Comparison of ENCODE assay signal across 11 mouse cellular contexts in genomic region chr10:128790398-128791124, GRCm38 (mm10). TPM values are rescaled to one million over a fixed set of nuclear protein-coding genes. Genes with fewer than 3 reads are reported as not detected.
A peak's percentile ranks its signal among the peaks of the same experiment; 100 is the strongest.
DNase-seq lines count a peak whose midpoint lies in the region; ATAC-seq and TF ChIP-seq lines count a peak whose summit lies in the region.
"Had no signal": no experiment of that assay in that cellular context is flagged by ENCODE, and none has a peak within 500 bp of the region (broad histone marks: within the 10 kb centered on the region; RNA-seq: fewer than 3 reads in every experiment).

Gene Mmp19, plus strand, starts transcription at chr10:128790910.

- H3ac ChIP-seq in myocyte (ENCODE audit: control insufficient read depth, insufficient read length) = no peak within 1 kb of the TSS

- H3K4me1 ChIP-seq in heart, embryonic 12.5 days (replicated peaks) = peaks cover 10% of the 10 kb centered on the region; the same call in 1 of the 2 replicates
- no peaks in the 10 kb centered on the region for H3K4me1 ChIP-seq in liver, embryonic 11.5 days (replicated peaks; ENCODE audit: control insufficient read depth, insufficient read depth, low read length)
- H3K4me1 ChIP-seq in hindbrain, postnatal 0 days (ENCODE audit: insufficient read depth, low read length) = no peaks in the 10 kb centered on the region

- no peak; the same call in 1 of the 2 replicates for ATAC-seq in heart, embryonic 12.5 days (ENCODE audit: insufficient number of reproducible peaks, low FRiP score)
- ATAC-seq in liver, embryonic 11.5 days (replicated peaks; ENCODE audit: low FRiP score) = peak; percentile 57
- no peak for ATAC-seq in hindbrain, postnatal 0 days
- ATAC-seq: forebrain, embryonic 14.5 days had no signal

- H3K27ac ChIP-seq in heart, embryonic 12.5 days (ENCODE audit: poor library complexity, severe bottlenecking) = 0 out of 2 replicates have a peak within 1 kb of the TSS, but pooled peaks have one; percentile 2
- H3K27ac ChIP-seq in liver, embryonic 11.5 days (ENCODE audit: low read depth, low read length) = peak within 1 kb of the TSS; percentile 58; the same call in 1 of the 2 replicates
- H3K27ac ChIP-seq in hindbrain, postnatal 0 days = no peak within 1 kb of the TSS
- H3K27ac ChIP-seq: kidney, postnatal 0 days had no signal

- no peak for TF ChIP-seq CTCF in hindbrain, postnatal 0 days (IDR thresholded peaks at IDR 0.05; ENCODE audit: low read depth)

- H3K36me3 ChIP-seq in heart, embryonic 12.5 days = no peaks in the 10 kb centered on the region
- no peaks in the 10 kb centered on the region for H3K36me3 ChIP-seq in liver, embryonic 11.5 days (ENCODE audit: control insufficient read depth, insufficient read depth, low read length)
- no peaks in the 10 kb centered on the region for H3K36me3 ChIP-seq in myocyte (ENCODE audit: control insufficient read depth, insufficient read depth)
- H3K36me3 ChIP-seq in hindbrain, postnatal 0 days (ENCODE audit: insufficient read depth, low read length) = no peaks in the 10 kb centered on the region

- H3K9me3 ChIP-seq in heart, embryonic 12.5 days (replicated peaks) = no peaks in the 10 kb centered on the region
- H3K9me3 ChIP-seq in liver, embryonic 11.5 days (ENCODE audit: control insufficient read depth, low read length) = no peaks in the 10 kb centered on the region
- H3K9me3 ChIP-seq in hindbrain, postnatal 0 days (ENCODE audit: low read length) = no peaks in the 10 kb centered on the region

- no peaks in the 10 kb centered on the region for H3K79me2 ChIP-seq in myocyte (ENCODE audit: control insufficient read depth, insufficient read depth)

- H3K27me3 ChIP-seq in heart, embryonic 12.5 days (replicated peaks) = no peaks in the 10 kb centered on the region
- H3K27me3 ChIP-seq in liver, embryonic 11.5 days (replicated peaks; ENCODE audit: control insufficient read depth, insufficient read depth, low read length) = no peaks in the 10 kb centered on the region
- H3K27me3 ChIP-seq in myocyte (ENCODE audit: control insufficient read depth, insufficient read depth, insufficient read length) = no peaks in the 10 kb centered on the region
- H3K27me3 ChIP-seq in hindbrain, postnatal 0 days (ENCODE audit: insufficient read depth, low read length) = no peaks in the 10 kb centered on the region

- H3K4me2 ChIP-seq in heart, embryonic 12.5 days = 0 out of 2 replicates have a peak within 1 kb of the TSS, but pooled peaks have one; percentile 15
- peak within 1 kb of the TSS; percentile 42 for H3K4me2 ChIP-seq in liver, embryonic 11.5 days
- H3K4me2 ChIP-seq in myocyte (ENCODE audit: low read depth) = peak within 1 kb of the TSS; percentile 77
- no peak within 1 kb of the TSS for H3K4me2 ChIP-seq in hindbrain, postnatal 0 days (ENCODE audit: low read depth, low read length)

- peak; percentile 22 for TF ChIP-seq POLR2A in myocyte (IDR thresholded peaks at IDR 0.05; ENCODE audit: insufficient read length, low read depth)

- no peak for DNase-seq in heart, adult 8-10 months (ENCODE audit: low spot score)
- DNase-seq in adrenal gland, postnatal 4 days (ENCODE audit: low spot score in 2 of 2) = no peak
- DNase-seq in liver, embryonic 11.5 days (ENCODE audit: low spot score) = no peak
- no peak for DNase-seq in hindbrain, postnatal 0 days (ENCODE audit: low spot score)
- no peak for DNase-seq in right cerebral cortex, postnatal 14 days
- DNase-seq in left cerebral cortex, postnatal 25 days (ENCODE audit: low spot score in 2 of 2) = no peak
- DNase-seq: cerebellum, adult 11-12 months had no signal

- no peak within 1 kb of the TSS for H3K9ac ChIP-seq in heart, embryonic 12.5 days
- no peak within 1 kb of the TSS; the same call in 1 of the 2 replicates for H3K9ac ChIP-seq in liver, embryonic 11.5 days (ENCODE audit: low read depth, low read length)
- no peak within 1 kb of the TSS for H3K9ac ChIP-seq in hindbrain, postnatal 0 days (replicated peaks; ENCODE audit: low read length)

- intact Hi-C loops in left cerebral cortex, postnatal 25 days (cut with DNase I) = no loop called here

- no peak within 1 kb of the TSS for H3K4me3 ChIP-seq in heart, embryonic 12.5 days
- H3K4me3 ChIP-seq in liver, embryonic 11.5 days (ENCODE audit: low read depth, low read length) = peak within 1 kb of the TSS; percentile 31
- peak within 1 kb of the TSS; percentile 17 for H3K4me3 ChIP-seq in myocyte
- H3K4me3 ChIP-seq in hindbrain, postnatal 0 days (ENCODE audit: low read length) = no peak within 1 kb of the TSS

- 63% methylated on average over 7 of the region's 7 CpGs for WGBS in heart, embryonic 12.5 days
- 64% methylated on average over 7 of the region's 7 CpGs for WGBS in liver, embryonic 11.5 days
- WGBS in hindbrain, postnatal 0 days = 74% methylated on average over 7 of the region's 7 CpGs

TF ChIP-seq in myocyte, 11 proteins besides CTCF, POLR2A, EP300 and RAD21:
- TF ChIP-seq CEBPB (IDR thresholded peaks at IDR 0.05; ENCODE audit: insufficient read depth, poor library complexity, severe bottlenecking) (peak; percentile 95), USF1 (IDR thresholded peaks at IDR 0.05; ENCODE audit: low read depth) (no peak)

RNA-seq across cellular contexts. Expression of gene Mmp19, which starts in this region (rescaled TPM):
- polyA plus RNA-seq in heart, embryonic 12.5 days (2016; fragmentation: Nextera tagmentation; extraction: Ambion mirVana) = 0.83 and 0.93 TPM in 2 replicates
- 1 to 10 TPM; 2.2 to 2.8 (median 2.5) TPM for total RNA-seq in heart, adult 8-10 months (2022)
- 10 to 100 TPM; 23.8 to 29.2 TPM for total RNA-seq in adrenal gland, postnatal 4 days (2021)
- 9.2 and 10.2 TPM in 2 replicates for polyA plus RNA-seq in liver, embryonic 11.5 days (2014; fragmentation: Nextera tagmentation; extraction: Ambion mirVana)
- polyA plus RNA-seq in myocyte (2012; fragmentation: generic; extraction: Trizol) = 12.1 TPM
- 0.52 and 2.8 TPM in 2 replicates for total RNA-seq in hindbrain, postnatal 0 days (2014; rRNA removed)
- 0.59 and 0.61 TPM in 2 replicates for polyA plus RNA-seq in hindbrain, postnatal 0 days (2015; fragmentation: Nextera tagmentation; extraction: Ambion mirVana)
- under 1 TPM; 0.39 to 0.78 TPM for total RNA-seq in left cerebral cortex, postnatal 25 days (2021)

Comparison
In these comparisons a context has a peak if more than half of its experiments do, and no peak if none do; other contexts are left out.
1. H3K4me3 ChIP-seq: peak in liver, embryonic 11.5 days (single experiment) and myocyte (single experiment); none in heart, embryonic 12.5 days (single experiment) and hindbrain, postnatal 0 days (single experiment).